Mouse (Mus musculus) olfactory bulb, adult 2 months (tissue): ENCODE data around the gene Syt9. TPM values are rescaled to one million over a fixed set of nuclear protein-coding genes. Genes with fewer than 3 reads are reported as not detected.

Source experiments
- H3K27ac ChIP-seq: fragments of 200-500 bp; 2 replicates; pipeline ENCODE4 v1.5.1; 2012; ENCODE audit warnings: low read depth, low read length; ENCODE audit not compliant: insufficient read depth
- H3K4me1 ChIP-seq: fragments of 200-500 bp; 2 replicates; pipeline ENCODE4 v1.6.1; 2012; ENCODE audit warnings: low read length; ENCODE audit not compliant: control insufficient read depth, insufficient read depth
- H3K4me3 ChIP-seq: fragments of 200-500 bp; 2 replicates; pipeline ENCODE4 v1.5.1; 2012; ENCODE audit warnings: mild to moderate bottlenecking, low read depth, low read length, moderate library complexity; ENCODE audit not compliant: insufficient read depth
- CTCF ChIP-seq: fragments of 200-500 bp; IDR thresholded peaks from 2 replicates; pipeline ENCODE4 v1.5.1; 2012; ENCODE audit warnings: low read depth, mild to moderate bottlenecking, low read length, moderate library complexity; ENCODE audit not compliant: insufficient read depth
- POLR2A ChIP-seq: fragments of 200-500 bp; IDR thresholded peaks from 2 replicates; pipeline ENCODE4 v1.6.1; 2012; ENCODE audit warnings: mild to moderate bottlenecking, low read depth, low read length, moderate library complexity; ENCODE audit not compliant: insufficient read depth
- WGBS: fragments of 180-500 bp; shearing (Covaris S2); methylation state at CpG from one replicate; pipeline ENCODE4 v1.1.7; 2018; 5-methylcytosine and 5-hydroxymethylcytosine counted together
- polyA plus RNA-seq: library from polyadenylated mRNA; stranded (reverse); fragments of >200 nt; gene quantifications from 2 replicates; pipeline ENCODE4 v1.2.4, GENCODE M21; 2012; ENCODE audit warnings: low replicate concordance; ENCODE audit not compliant: missing spikeins, insufficient read depth, insufficient read length

Syt9 gene
- polyA plus RNA-seq, 1 experiment, result not detected

DNA sequence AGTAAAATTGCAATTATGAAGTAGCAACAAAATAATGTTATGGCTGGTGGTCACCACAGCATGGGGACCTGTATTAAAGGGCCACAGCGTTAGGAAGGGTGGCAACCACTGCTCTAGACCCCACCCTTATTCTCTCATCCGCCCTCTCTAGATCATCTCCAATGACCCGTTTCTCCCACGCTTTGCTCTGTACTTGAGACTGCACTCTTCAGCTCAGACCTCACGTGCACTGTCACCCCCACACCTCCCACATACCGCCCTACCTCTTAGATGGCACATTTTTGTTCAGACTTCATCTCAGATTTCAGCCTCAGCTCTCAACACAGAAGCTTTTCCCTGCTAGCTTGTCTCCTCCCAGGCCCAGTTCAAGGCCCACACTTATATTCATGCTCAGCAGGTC is 150.9 kb downstream of the Syt9 start:
- TF ChIP-seq CTCF (no peak), POLR2A (no peak)
- H3K27ac ChIP-seq, result no peak overlapping the region
- H3K4me1 ChIP-seq, result no peaks in the 10 kb centered on the region
- no peak overlapping the region for H3K4me3 ChIP-seq
- 92% methylated on average over 6 of the region's 6 CpGs for WGBS

DNA sequence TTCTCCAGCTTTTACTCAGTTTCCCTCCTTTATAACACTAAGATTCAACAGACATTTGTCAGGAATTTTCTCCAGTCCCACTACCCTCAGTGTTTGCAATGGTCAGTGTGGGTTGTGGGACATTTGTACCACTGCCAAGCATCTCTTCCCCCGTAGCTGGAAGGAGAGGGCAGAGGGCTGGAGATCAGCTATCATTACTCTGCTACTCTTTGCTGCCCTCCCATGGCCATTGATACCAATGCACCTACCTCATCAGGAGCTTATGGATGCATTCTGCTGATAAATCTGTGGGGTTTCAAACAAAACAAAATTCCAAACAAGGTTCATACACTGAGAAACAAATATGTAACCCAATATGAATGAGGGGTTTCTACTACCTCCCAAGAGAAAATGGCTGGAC is 155.8 kb downstream of the Syt9 start:
- TF ChIP-seq CTCF (no peak), POLR2A (no peak)
- no peak overlapping the region for H3K4me3 ChIP-seq
- 0% methylated on average over 1 of the region's 1 CpGs for WGBS

DNA sequence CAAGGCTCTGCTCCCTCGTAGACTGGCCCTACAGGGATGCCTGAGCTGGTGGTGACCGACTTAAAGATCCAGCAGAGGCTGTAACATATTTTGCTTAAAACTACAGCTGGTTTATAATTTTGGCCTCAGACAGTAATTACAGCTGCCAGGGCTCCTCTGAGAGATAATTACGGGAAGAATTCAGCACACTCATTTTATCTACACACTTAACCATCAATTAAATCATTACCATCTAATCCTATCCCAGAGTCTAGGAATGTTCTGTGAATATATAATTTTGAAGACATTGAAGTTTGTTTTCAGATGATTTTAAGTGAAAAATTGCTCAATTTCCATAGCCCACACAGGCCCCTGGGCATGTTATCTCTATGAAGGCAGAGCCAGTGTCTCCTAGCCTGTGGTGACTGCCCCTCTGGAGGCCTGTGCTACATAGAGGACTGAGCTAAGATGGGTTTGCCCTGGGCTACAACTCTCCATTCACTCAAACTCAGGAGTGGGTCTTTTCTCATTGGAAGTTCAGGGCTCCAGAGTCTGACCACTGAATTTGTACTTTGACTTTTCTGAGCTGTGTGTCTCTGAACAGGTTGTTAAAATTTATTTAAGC is 157.7 kb downstream of the Syt9 start:
- H3K4me1 ChIP-seq, result peaks cover 4% of the 10 kb centered on the region
- H3K27ac ChIP-seq, result no peak overlapping the region
- H3K4me3 ChIP-seq, result no peak overlapping the region
- TF ChIP-seq POLR2A (no peak), CTCF (no peak)
- WGBS, result 18% methylated on average over 3 of the region's 3 CpGs

More for the DNA sequence above, 155.8 kb downstream of the Syt9 start:
- peaks cover 4% of the 10 kb centered on the region for H3K4me1 ChIP-seq
- H3K27ac ChIP-seq, result no peak overlapping the region

DNA sequence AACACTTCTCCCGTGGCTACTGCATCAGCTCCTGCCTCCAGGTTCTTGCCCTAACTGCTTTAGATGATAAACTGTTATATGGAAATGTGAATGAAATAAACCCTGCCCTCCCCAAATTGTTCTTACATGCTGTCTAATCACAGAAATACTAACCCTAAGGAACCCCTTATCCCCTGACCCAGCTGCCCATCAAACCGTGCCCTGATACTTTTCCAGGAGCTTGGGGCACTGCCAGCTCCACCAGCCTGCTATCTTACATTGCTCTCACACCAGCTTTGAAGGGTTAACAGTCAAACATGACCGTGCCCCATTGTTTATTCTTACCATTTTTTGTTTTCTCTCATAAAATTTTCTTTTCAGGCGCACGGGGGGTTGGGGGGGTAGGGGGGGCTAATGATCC is 158.8 kb downstream of the Syt9 start:
- Histone ChIP-seq H3K4me3 (no peak overlapping the region), H3K4me1 (peaks cover 4% of the 10 kb centered on the region), H3K27ac (no peak overlapping the region)
- WGBS, result 66% methylated on average over 5 of the region's 5 CpGs
- TF ChIP-seq POLR2A, result no peak
- no peak for TF ChIP-seq CTCF

DNA sequence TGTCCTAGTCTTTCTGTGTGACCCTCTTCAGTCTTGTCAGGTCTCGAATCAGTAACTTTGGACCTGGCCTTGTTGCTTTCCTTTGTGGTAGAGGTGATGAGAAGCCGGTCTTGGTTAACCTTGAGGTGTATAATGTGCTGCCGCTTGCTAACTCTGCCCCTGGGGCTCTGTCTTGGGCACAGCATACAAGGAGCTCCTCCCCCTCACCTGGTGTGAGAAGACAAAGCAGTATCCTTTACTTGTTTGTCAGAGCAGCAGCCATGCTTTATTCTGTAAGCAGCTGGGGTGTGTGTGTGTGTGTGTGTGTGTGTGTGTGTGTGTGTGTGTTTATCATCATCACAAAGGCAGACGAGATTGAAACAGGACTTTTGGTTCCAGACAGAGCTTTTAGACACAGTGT is 164.8 kb downstream of the Syt9 start:
- 92% methylated on average over 4 of the region's 4 CpGs for WGBS
- Histone ChIP-seq H3K27ac (no peak overlapping the region), H3K4me1 (no peaks in the 10 kb centered on the region), H3K4me3 (no peak overlapping the region)
- TF ChIP-seq POLR2A, result no peak

DNA sequence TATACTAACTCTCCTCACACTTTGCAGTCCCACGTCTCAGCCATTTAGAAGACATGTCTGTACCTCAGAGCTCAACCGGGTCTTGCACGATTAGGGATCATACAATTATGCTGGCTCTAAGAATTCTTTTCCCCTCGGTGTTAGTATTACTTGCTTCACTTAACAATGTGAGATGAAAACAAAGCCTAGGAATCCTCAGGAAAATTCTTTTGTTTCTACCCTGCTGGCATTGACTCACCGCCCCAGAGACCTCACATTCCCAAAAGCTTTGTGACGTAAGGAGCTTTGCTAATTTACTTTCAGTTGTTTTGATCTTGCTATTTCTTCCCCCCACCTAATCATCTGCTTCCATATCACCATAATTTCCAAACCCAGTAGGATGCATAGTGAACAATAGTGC is 166.0 kb downstream of the Syt9 start:
- no peak for TF ChIP-seq CTCF
- TF ChIP-seq POLR2A, result no peak
- no peaks in the 10 kb centered on the region for H3K4me1 ChIP-seq
- no peak overlapping the region for H3K4me3 ChIP-seq
- no peak overlapping the region for H3K27ac ChIP-seq
- 32% methylated on average over 6 of the region's 6 CpGs for WGBS

DNA sequence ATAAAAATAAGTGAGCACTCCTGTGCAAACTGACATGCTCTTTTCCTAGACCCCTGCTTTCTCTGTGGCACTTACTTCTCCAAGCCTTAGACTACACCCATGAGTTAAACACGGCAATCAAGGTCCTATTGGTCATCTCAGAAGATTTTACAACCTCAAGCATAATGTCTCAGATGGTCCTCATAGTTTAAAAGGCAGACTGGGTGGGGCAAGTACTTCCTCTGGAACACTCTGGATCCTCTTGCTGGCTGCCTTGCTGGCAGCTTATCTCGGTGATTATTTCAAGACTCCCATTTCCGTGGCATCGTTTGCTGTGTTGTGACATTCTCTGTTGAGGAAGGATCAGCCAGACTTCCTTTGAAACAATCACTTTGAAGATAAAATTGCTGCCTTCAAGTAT is 169.5 kb downstream of the Syt9 start:
- 45% methylated on average over 4 of the region's 4 CpGs for WGBS
- no peaks in the 10 kb centered on the region for H3K4me1 ChIP-seq
- no peak overlapping the region for H3K27ac ChIP-seq
- TF ChIP-seq CTCF (no peak), POLR2A (no peak)
- H3K4me3 ChIP-seq, result no peak overlapping the region

DNA sequence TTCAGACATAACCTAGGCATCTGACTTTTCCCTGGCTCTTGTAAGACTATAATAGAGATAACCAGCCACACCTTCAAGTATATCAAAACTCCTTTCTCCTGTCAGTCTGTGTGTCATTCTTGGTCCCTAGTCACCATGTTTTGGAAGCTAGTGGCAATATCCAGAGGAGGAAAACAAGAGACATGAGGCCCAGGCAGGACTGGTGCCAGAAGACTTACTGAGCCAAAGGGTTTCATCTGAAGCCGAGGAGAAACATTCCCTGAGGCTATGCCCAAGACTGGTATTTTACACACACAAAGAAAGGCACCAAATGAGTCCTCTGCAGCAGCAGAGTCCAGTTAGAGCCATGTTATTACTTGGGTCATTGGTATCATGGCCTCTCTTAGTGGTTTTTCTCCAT is 174.5 kb downstream of the Syt9 start:
- H3K27ac ChIP-seq, result no peak overlapping the region
- no peaks in the 10 kb centered on the region for H3K4me1 ChIP-seq
- no peak for TF ChIP-seq POLR2A
- TF ChIP-seq CTCF, result no peak
- H3K4me3 ChIP-seq, result no peak overlapping the region
- WGBS, result 70% methylated on average over 1 of the region's 1 CpGs

DNA sequence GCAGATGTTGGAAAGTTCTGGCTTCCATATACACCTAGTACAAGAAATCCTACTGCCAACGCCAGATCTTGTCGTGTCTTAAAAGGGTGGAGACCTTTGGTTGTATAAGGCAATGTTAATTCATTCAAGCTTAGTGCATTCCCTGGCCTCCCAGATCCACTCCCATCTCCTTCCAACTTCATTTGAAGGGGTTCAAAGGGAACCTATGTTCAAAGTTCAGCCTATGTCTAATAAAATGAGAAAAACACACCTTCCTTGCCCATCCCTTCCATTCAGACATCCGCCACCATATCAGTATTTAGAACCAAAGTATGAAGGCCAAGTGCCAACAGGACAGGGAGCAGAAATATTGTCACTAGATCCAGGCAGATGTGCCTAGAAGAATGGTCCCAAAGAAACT is 177.3 kb downstream of the Syt9 start:
- 97% methylated on average over 3 of the region's 3 CpGs for WGBS
- Histone ChIP-seq H3K27ac (no peak overlapping the region), H3K4me1 (no peaks in the 10 kb centered on the region), H3K4me3 (no peak overlapping the region)
- TF ChIP-seq POLR2A, result no peak
- TF ChIP-seq CTCF, result no peak

DNA sequence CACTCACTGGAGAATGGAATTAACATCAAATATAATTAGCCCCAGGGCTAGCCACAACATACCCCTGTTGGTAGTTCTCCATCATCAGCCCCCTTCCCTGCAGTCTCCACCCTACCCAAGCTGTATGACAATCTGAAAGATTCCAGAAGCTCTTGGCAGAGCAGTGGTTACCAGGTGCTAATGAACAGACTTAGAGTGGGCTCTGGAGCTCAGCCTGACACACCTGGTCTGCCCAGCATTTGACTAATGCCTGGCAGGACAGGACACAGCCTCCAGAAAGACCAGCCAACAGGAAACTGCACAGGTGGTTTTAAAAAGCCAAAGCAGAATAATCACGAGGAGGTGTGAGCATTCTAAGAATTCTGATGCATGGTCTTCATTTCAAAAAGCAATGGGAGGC is 182.9 kb downstream of the Syt9 start:
- no peak overlapping the region for H3K27ac ChIP-seq

More for the DNA sequence above, 182.9 kb downstream of the Syt9 start:
- Histone ChIP-seq H3K4me3 (no peak overlapping the region), H3K4me1 (no peaks in the 10 kb centered on the region)
- no peak for TF ChIP-seq POLR2A
- 68% methylated on average over 1 of the region's 1 CpGs for WGBS
